Mouse (Mus musculus) midbrain, embryonic 16.5 days (tissue): ENCODE results near the gene Pnldc1. TPM values are rescaled to one million over a fixed set of nuclear protein-coding genes. Genes with fewer than 3 reads are reported as not detected.
"Not testable (repeated sequence)": the region's sequence is repeated elsewhere in the genome, so short reads cannot be mapped to it uniquely, and the experiment has no call there.

ENCODE experiments used
- ATAC-seq: fragments of 200-750 bp; cut with Nextera tagmentation; 2 replicates; pipeline ENCODE4 v1.8.0; 2017; ENCODE audit warnings: moderate TSS enrichment
- H3K27ac ChIP-seq: fragments of 300-500 bp; sonication (generic); 2 replicates; pipeline ENCODE4 v1.5.1; 2014; ENCODE audit warnings: mild to moderate bottlenecking, low read length, mixed read lengths
- H3K27me3 ChIP-seq: fragments of 300-500 bp; sonication (generic); 2 replicates; pipeline ENCODE4 v1.6.1; 2014; ENCODE audit warnings: low read depth, low read length, mixed read lengths; ENCODE audit not compliant: control insufficient read depth, insufficient read depth
- H3K36me3 ChIP-seq: fragments of 300-500 bp; sonication (generic); 2 replicates; pipeline ENCODE4 v1.6.1; 2014; ENCODE audit warnings: mild to moderate bottlenecking, low read length, moderate library complexity, mixed read lengths; ENCODE audit not compliant: control insufficient read depth, insufficient read depth
- H3K4me1 ChIP-seq: fragments of 300-500 bp; sonication (generic); 2 replicates; pipeline ENCODE4 v1.6.1; 2014; ENCODE audit warnings: mild to moderate bottlenecking, low read length, mixed read lengths; ENCODE audit not compliant: control insufficient read depth, insufficient read depth
- H3K4me2 ChIP-seq: fragments of 300-500 bp; sonication (generic); 2 replicates; pipeline ENCODE4 v1.6.1; 2014; ENCODE audit warnings: mild to moderate bottlenecking, low read length, mixed read lengths
- H3K4me3 ChIP-seq: fragments of 300-500 bp; sonication (generic); 2 replicates; pipeline ENCODE4 v1.5.1; 2014; ENCODE audit warnings: low read depth, mild to moderate bottlenecking, low read length, moderate library complexity, mixed read lengths
- H3K9ac ChIP-seq: fragments of 300-500 bp; sonication (generic); 2 replicates; pipeline ENCODE4 v1.6.1; 2014; ENCODE audit warnings: low read depth, low read length, mixed read lengths
- H3K9me3 ChIP-seq: fragments of 300-500 bp; sonication (generic); replicated peaks from 2 replicates; pipeline ENCODE4 v1.6.1; 2014; ENCODE audit warnings: mild to moderate bottlenecking, low read length, mixed read lengths; ENCODE audit not compliant: control insufficient read depth, poor library complexity, severe bottlenecking
- WGBS: fragments of 180-500 bp; shearing (Covaris S2); extraction: QIAGEN DNeasy Blood & Tissue Kit; methylation state at CpG from one replicate; pipeline ENCODE4 v1.1.7; 2014; 5-methylcytosine and 5-hydroxymethylcytosine counted together
- polyA plus RNA-seq: library from polyadenylated mRNA; unstranded; fragments of >200 nt; fragmentation: Nextera tagmentation; extraction: Ambion mirVana; gene quantifications from 2 replicates; pipeline ENCODE4 v1.2.1, GENCODE M21; 2015

Pnldc1 gene
- polyA plus RNA-seq, 1 experiment from 2014 or later, result 0.75 TPM

DNA sequence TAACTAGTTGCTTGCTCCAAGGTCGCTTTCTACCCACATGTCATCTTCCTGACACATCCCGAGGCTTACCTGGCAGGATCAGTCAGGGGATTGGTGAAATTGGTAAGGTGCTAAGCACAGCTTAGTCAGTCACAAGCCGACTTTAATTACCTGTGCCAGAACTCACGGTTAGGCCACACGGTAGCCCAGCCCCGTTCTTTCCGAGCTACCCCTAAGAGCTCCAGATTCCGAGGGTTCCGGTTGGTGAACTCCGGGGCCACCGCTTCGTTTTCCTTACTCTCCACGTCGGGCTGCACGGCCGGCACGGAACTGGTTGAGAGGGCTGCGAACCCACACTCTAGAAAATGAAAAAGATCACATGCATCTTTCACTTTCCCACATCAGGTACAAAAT is 5.5 kb upstream of the Pnldc1 start, which contains the start of gene Tcp1:
TSS of gene Tcp1 (plus strand) at position 214 of the 393 bp plus-strand sequence.
- Histone ChIP-seq H3K27ac (peak within 1 kb of the TSS; percentile 82), H3K4me1 (peaks cover 16% of the 10 kb centered on the region), H3K4me3 (peak within 1 kb of the TSS; percentile 67), H3K4me2 (peak within 1 kb of the TSS; percentile 91), H3K9ac (peak within 1 kb of the TSS; percentile 84), H3K9me3 (no peaks in the 10 kb centered on the region), H3K27me3 (no peaks in the 10 kb centered on the region), H3K36me3 (peaks cover 33% of the 10 kb centered on the region)
- WGBS, result 2% methylated on average over 18 of the region's 18 CpGs
- peak; percentile 12 for ATAC-seq

DNA sequence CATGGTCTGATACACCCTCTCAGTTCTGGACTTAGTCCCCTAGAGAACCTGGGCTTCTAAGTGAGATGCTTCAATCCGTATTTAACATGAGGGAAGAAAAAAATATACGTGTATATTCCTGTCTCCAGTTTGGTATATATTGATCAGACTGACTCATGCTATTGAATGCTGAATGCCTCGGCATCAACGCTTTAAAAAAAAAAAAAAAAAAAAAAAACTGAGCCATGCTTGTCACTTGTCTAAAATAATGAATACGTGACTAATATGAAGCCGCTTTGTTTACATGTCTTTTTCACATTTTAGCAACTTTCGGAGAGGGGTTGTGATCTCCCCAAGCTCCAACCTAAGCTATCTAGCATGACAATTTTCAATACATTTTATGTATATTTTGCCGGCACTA is 361 bp upstream of the Pnldc1 start:
- Histone ChIP-seq H3K4me3 (no peak overlapping the region), H3K27ac (no peak overlapping the region), H3K9me3 (no peaks in the 10 kb centered on the region), H3K4me2 (no peak overlapping the region), H3K27me3 (no peaks in the 10 kb centered on the region), H3K4me1 (peaks cover 8% of the 10 kb centered on the region), H3K9ac (no peak overlapping the region), H3K36me3 (peaks cover 19% of the 10 kb centered on the region)
- 88% methylated on average over 8 of the region's 8 CpGs for WGBS
- no peak for ATAC-seq

DNA sequence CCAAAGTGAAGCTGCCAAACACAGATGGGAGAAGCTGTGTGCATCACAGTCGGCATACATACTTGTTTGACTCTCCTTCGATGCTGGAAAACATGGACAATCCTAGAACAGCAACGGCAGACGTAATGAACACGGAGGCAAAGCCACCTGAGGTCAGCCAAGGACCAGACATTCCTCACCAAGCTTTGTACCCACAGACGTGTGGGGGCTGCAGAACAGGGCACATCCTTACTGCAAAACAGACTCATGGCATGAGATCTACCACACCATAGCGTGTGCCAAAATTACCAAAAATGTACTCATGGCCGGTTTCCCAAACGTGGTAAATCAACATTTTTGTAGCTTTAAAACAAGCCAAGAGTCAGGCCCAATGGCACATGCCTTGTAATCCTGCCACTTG is 3.6 kb downstream of the Pnldc1 start:
- Histone ChIP-seq H3K4me3 (no peak overlapping the region), H3K36me3 (0 out of 2 replicates have a peak, but pooled peaks cover 7% of the 10 kb centered on the region), H3K27ac (no peak overlapping the region), H3K27me3 (no peaks in the 10 kb centered on the region), H3K4me2 (no peak overlapping the region), H3K9me3 (no peaks in the 10 kb centered on the region), H3K9ac (no peak overlapping the region), H3K4me1 (no peaks in the 10 kb centered on the region)
- WGBS, result 94% methylated on average over 9 of the region's 9 CpGs
- ATAC-seq, result no peak

DNA sequence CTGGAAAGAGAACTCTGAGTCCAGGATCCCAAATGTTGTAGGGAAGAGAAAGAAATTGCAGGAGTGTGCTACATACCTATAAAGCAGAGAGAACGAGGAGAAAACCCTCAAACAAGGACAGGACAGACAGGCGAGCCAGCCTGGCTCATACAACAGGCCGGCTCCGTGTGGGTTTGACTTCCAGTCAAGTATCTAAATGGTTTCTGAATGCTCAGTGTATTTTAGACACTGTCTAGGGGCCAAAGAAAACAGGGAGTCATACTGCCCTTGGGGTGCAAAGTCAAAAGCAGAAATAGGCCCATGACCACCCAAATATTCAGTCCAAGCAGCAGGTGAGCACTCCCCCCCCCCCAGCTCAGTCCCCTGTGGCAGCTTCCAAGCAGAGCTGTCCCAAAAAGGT is 4.2 kb downstream of the Pnldc1 start:
- Histone ChIP-seq H3K27me3 (no peaks in the 10 kb centered on the region), H3K9me3 (no peaks in the 10 kb centered on the region), H3K27ac (no peak overlapping the region), H3K4me3 (no peak overlapping the region), H3K9ac (no peak overlapping the region), H3K4me1 (no peaks in the 10 kb centered on the region), H3K4me2 (no peak overlapping the region), H3K36me3 (0 out of 2 replicates have a peak, but pooled peaks cover 6% of the 10 kb centered on the region)
- 92% methylated on average over 4 of the region's 4 CpGs for WGBS
- no peak for ATAC-seq

DNA sequence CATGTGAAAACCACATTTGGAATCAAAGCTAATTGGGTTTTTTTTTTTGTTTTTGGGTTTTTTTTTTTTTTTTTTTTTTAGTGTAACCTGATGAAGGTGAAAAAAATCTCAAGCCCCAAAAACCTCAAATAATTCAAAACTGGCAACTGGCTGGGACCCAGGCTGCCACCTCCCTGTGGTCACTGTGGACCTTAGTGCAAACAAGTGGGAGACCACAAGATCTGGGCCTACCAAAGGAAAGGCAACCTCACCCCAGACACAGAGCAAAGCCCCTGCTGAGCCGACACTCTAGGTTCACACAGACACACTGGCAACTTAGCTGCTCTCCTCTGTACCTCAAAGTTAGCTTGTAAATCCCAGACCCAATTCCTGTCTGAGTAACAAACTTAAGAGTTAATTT is 5.7 kb downstream of the Pnldc1 start:
- Histone ChIP-seq H3K4me2 (no peak overlapping the region), H3K36me3 (0 out of 2 replicates have a peak, but pooled peaks cover 4% of the 10 kb centered on the region), H3K27me3 (no peaks in the 10 kb centered on the region), H3K9ac (no peak overlapping the region), H3K9me3 (no peaks in the 10 kb centered on the region), H3K4me3 (no peak overlapping the region), H3K4me1 (no peaks in the 10 kb centered on the region), H3K27ac (no peak overlapping the region)
- 68% methylated on average over 1 of the region's 1 CpGs for WGBS
- ATAC-seq, result no peak

- H3K9ac ChIP-seq, result no peak overlapping the region
- ATAC-seq, result no peak
- H3K9me3 ChIP-seq, result no peaks in the 10 kb centered on the region
- no peak overlapping the region for H3K4me3 ChIP-seq
- H3K4me1 ChIP-seq, result no peaks in the 10 kb centered on the region
- WGBS, result 15% methylated on average over 11 of the region's 12 CpGs
- no peak overlapping the region for H3K27ac ChIP-seq
- H3K4me2 ChIP-seq, result no peak overlapping the region
- 0 out of 2 replicates have a peak, but pooled peaks cover 4% of the 10 kb centered on the region for H3K36me3 ChIP-seq
- H3K27me3 ChIP-seq, result no peaks in the 10 kb centered on the region
Observed at GRCm38 (mm10) chr17:12903372-12904333, 6.4 kb downstream of the Pnldc1 start.

- H3K36me3 ChIP-seq, result 0 out of 2 replicates have a peak, but pooled peaks cover 4% of the 10 kb centered on the region
- 91% methylated on average over 6 of the region's 6 CpGs for WGBS
- H3K4me3 ChIP-seq, result no peak overlapping the region
- no peaks in the 10 kb centered on the region for H3K4me1 ChIP-seq
- H3K27me3 ChIP-seq, result no peaks in the 10 kb centered on the region
- no peaks in the 10 kb centered on the region for H3K9me3 ChIP-seq
- no peak overlapping the region for H3K27ac ChIP-seq
- no peak overlapping the region for H3K4me2 ChIP-seq
- no peak for ATAC-seq
- no peak overlapping the region for H3K9ac ChIP-seq
Observed at GRCm38 (mm10) chr17:12902291-12902690, 7.7 kb downstream of the Pnldc1 start.

- 34% methylated on average over 2 of the region's 2 CpGs for WGBS
- not testable (repeated sequence) for H3K36me3 ChIP-seq, ATAC-seq
Observed at GRCm38 (mm10) chr17:12898607-12899006, 11.4 kb downstream of the Pnldc1 start.

GRCm38 (mm10) chr17:12897674-12898073 is 12.4 kb downstream of the Pnldc1 start:
- peak; percentile 70 for ATAC-seq
- 88% methylated on average over 5 of the region's 5 CpGs for WGBS

More at GRCm38 (mm10) chr17:12898607-12899006, 11.4 kb downstream of the Pnldc1 start:
- H3K4me2 ChIP-seq, H3K4me3 ChIP-seq, H3K9ac ChIP-seq, H3K4me1 ChIP-seq, H3K9me3 ChIP-seq, H3K27me3 ChIP-seq: not testable (repeated sequence)
- H3K27ac ChIP-seq, result peak overlapping the region; percentile 78

More at GRCm38 (mm10) chr17:12897674-12898073, 12.4 kb downstream of the Pnldc1 start:
- no peak overlapping the region for H3K4me3 ChIP-seq
- no peaks in the 10 kb centered on the region for H3K4me1 ChIP-seq
- no peak overlapping the region for H3K4me2 ChIP-seq
- H3K27ac ChIP-seq, result peak overlapping the region; percentile 43; the same call in 1 of the 2 replicates
- no peak overlapping the region for H3K9ac ChIP-seq
- no peaks in the 10 kb centered on the region for H3K27me3 ChIP-seq
- H3K36me3 ChIP-seq, result 0 out of 2 replicates have a peak, but pooled peaks cover 4% of the 10 kb centered on the region
- no peaks in the 10 kb centered on the region for H3K9me3 ChIP-seq
